Mouse (Mus musculus): ENCODE measurements at regions not wholly inside any gene's neighbourhood (a gene's known extent, or its start where the extent isn't known, plus 50 kb on each side); places are given as distances from the start of the nearest gene placed in this dataset.

DNA sequence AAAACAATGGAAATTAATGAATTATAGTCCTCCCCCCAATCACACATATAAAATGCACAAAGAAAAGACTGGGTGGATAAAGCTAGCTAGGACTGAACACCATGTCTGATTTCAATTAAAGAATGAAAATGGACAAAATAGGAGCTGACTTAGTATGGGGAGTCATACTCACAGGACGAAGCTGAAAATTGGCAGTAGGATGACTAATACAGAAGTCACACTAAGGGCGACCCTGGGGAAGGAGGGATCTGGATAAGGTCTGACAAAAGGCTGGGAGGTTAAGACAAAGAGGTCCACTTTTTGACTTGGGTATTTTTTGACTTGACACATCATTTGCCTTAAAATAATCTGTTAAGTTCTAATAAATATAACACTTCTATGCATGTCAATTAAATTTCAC, 170.2 kb upstream of the Rfx3 start:
- Histone ChIP-seq H3K9ac (replicated peaks; ENCODE audit: low read length) (no peak overlapping the region), H3K4me2 (ENCODE audit: low read length) (no peak overlapping the region), H3K4me3 (replicated peaks; ENCODE audit: low read depth, low read length) (no peak overlapping the region), H3K27me3 (ENCODE audit: control insufficient read depth, insufficient read depth, low read length) (no peaks in the 10 kb centered on the region), H3K36me3 (ENCODE audit: control insufficient read depth, insufficient read depth, low read length) (no peaks in the 10 kb centered on the region), H3K4me1 (ENCODE audit: control insufficient read depth, insufficient read depth, low read length) (no peaks in the 10 kb centered on the region), H3K9me3 (ENCODE audit: control insufficient read depth, low read length) (no peaks in the 10 kb centered on the region), H3K27ac (replicated peaks; ENCODE audit: low read depth, low read length) (no peak overlapping the region)
- ATAC-seq (ENCODE audit: low FRiP score, low TSS enrichment) (no peak), DNase-seq (no peak)
- 92% methylated on average over 2 of the region's 2 CpGs for WGBS

- no peak for DNase-seq
- Histone ChIP-seq H3K4me1 (ENCODE audit: control insufficient read depth, insufficient read depth, low read length) (no peaks in the 10 kb centered on the region), H3K27me3 (ENCODE audit: control insufficient read depth, insufficient read depth, low read length) (no peaks in the 10 kb centered on the region), H3K4me3 (replicated peaks; ENCODE audit: low read depth, low read length) (no peak overlapping the region), H3K36me3 (ENCODE audit: control insufficient read depth, insufficient read depth, low read length) (no peaks in the 10 kb centered on the region), H3K4me2 (ENCODE audit: low read length) (no peak overlapping the region), H3K9ac (replicated peaks; ENCODE audit: low read length) (no peak overlapping the region), H3K27ac (replicated peaks; ENCODE audit: low read depth, low read length) (no peak overlapping the region), H3K9me3 (ENCODE audit: control insufficient read depth, low read length) (no peaks in the 10 kb centered on the region)
- 94% methylated on average over 6 of the region's 6 CpGs for WGBS
- no peak for ATAC-seq (ENCODE audit: low FRiP score, low TSS enrichment)
Measured at GRCm38 (mm10) chr19:28178114-28178513, 167.1 kb upstream of the Rfx3 start.

DNA sequence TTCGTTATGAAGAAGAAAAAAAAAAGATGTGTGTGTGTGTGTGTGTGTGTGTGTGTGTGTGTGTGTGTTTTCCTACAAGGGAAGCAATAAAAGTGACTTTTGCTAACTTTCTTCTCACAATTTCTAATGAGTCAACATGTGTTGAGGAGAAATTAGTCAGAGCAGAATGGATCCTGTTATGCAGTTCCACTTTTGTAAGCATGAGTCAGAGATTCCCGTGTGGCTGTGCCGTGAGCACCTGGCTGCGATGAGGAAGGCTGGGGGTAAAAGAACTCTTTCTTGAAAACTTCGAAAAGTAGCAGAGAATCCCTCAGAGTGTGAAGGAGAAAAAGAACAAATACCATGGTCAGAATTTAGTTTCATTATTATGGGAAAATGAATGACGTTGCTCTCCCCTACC, 165.9 kb upstream of the Rfx3 start:
- Histone ChIP-seq H3K4me3 (replicated peaks; ENCODE audit: low read depth, low read length) (no peak overlapping the region), H3K4me1 (ENCODE audit: control insufficient read depth, insufficient read depth, low read length) (0 out of 2 replicates have a peak, but pooled peaks cover 4% of the 10 kb centered on the region), H3K27me3 (ENCODE audit: control insufficient read depth, insufficient read depth, low read length) (no peaks in the 10 kb centered on the region), H3K9ac (replicated peaks; ENCODE audit: low read length) (no peak overlapping the region), H3K27ac (replicated peaks; ENCODE audit: low read depth, low read length) (no peak overlapping the region), H3K9me3 (ENCODE audit: control insufficient read depth, low read length) (no peaks in the 10 kb centered on the region), H3K36me3 (ENCODE audit: control insufficient read depth, insufficient read depth, low read length) (no peaks in the 10 kb centered on the region), H3K4me2 (ENCODE audit: low read length) (no peak overlapping the region)
- no peak for DNase-seq
- 86% methylated on average over 6 of the region's 6 CpGs for WGBS
- no peak for ATAC-seq (ENCODE audit: low FRiP score, low TSS enrichment)

GRCm38 (mm10) chr19:28171836-28172534, 161.0 kb upstream of the Rfx3 start:
- DNase-seq (no peak), ATAC-seq (ENCODE audit: low FRiP score, low TSS enrichment) (no peak)
- H3K4me2 ChIP-seq (ENCODE audit: low read length): no peak overlapping the region
- 0 out of 2 replicates have a peak, but pooled peaks cover 6% of the 10 kb centered on the region for H3K4me1 ChIP-seq (ENCODE audit: control insufficient read depth, insufficient read depth, low read length)
- no peak overlapping the region for H3K4me3 ChIP-seq (replicated peaks; ENCODE audit: low read depth, low read length)
- H3K27me3 ChIP-seq (ENCODE audit: control insufficient read depth, insufficient read depth, low read length): no peaks in the 10 kb centered on the region
- WGBS: 79% methylated on average over 11 of the region's 11 CpGs
- H3K9me3 ChIP-seq (ENCODE audit: control insufficient read depth, low read length): no peaks in the 10 kb centered on the region
- no peak overlapping the region for H3K27ac ChIP-seq (replicated peaks; ENCODE audit: low read depth, low read length)
- no peaks in the 10 kb centered on the region for H3K36me3 ChIP-seq (ENCODE audit: control insufficient read depth, insufficient read depth, low read length)
- H3K9ac ChIP-seq (replicated peaks; ENCODE audit: low read length): no peak overlapping the region

DNA sequence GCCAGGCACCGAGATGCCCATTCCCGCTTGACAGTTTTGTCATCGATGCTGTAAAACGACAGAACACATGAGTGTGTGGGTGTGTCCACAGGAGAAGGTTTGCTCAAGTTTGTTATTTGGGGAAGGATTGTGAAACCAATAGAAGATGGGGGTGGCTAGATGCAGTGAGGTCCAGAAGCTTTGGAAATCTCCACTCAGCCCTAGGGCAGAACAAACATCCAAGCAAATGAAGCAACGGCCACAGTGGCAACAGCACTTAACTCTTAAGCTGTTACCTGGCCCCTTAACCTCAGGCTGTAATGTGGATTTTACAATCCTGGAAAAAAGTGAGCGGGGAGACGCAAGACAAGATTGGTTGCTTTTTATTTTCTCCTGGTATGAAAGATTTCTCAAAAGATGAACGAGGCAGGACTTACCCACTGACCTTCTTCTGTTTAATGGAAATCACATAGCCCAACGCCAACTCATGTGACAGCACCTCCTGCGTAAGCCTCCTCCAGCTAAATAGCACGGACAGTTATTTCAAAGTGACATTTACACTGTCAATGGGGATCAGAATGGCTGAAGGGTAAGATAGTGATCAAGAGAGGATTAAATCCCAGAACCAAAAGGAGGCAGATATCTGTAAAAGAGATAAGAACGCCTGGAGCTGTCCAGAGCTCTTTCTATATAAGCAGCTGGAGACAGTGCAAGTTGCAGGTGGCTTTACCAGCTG, 156.6 kb upstream of the Rfx3 start:
- WGBS: 67% methylated on average over 12 of the region's 12 CpGs
- Histone ChIP-seq H3K27ac (replicated peaks; ENCODE audit: low read depth, low read length) (no peak overlapping the region), H3K36me3 (ENCODE audit: control insufficient read depth, insufficient read depth, low read length) (no peaks in the 10 kb centered on the region), H3K4me2 (ENCODE audit: low read length) (no peak overlapping the region), H3K4me1 (ENCODE audit: control insufficient read depth, insufficient read depth, low read length) (0 out of 2 replicates have a peak, but pooled peaks cover 6% of the 10 kb centered on the region), H3K4me3 (replicated peaks; ENCODE audit: low read depth, low read length) (no peak overlapping the region), H3K27me3 (ENCODE audit: control insufficient read depth, insufficient read depth, low read length) (no peaks in the 10 kb centered on the region), H3K9me3 (ENCODE audit: control insufficient read depth, low read length) (no peaks in the 10 kb centered on the region), H3K9ac (replicated peaks; ENCODE audit: low read length) (no peak overlapping the region)
- no peak for ATAC-seq (ENCODE audit: low FRiP score, low TSS enrichment)
- DNase-seq: no peak

GRCm38 (mm10) chr19:28166626-28167025, 155.7 kb upstream of the Rfx3 start:
- H3K9me3 ChIP-seq (ENCODE audit: control insufficient read depth, low read length): no peaks in the 10 kb centered on the region
- H3K9ac ChIP-seq (replicated peaks; ENCODE audit: low read length): no peak overlapping the region
- DNase-seq (no peak), ATAC-seq (ENCODE audit: low FRiP score, low TSS enrichment) (no peak)
- no peaks in the 10 kb centered on the region for H3K27me3 ChIP-seq (ENCODE audit: control insufficient read depth, insufficient read depth, low read length)
- H3K27ac ChIP-seq (replicated peaks; ENCODE audit: low read depth, low read length): no peak overlapping the region
- no peaks in the 10 kb centered on the region for H3K36me3 ChIP-seq (ENCODE audit: control insufficient read depth, insufficient read depth, low read length)
- no peak overlapping the region for H3K4me2 ChIP-seq (ENCODE audit: low read length)
- 87% methylated on average over 7 of the region's 7 CpGs for WGBS
- H3K4me3 ChIP-seq (replicated peaks; ENCODE audit: low read depth, low read length): no peak overlapping the region
- 0 out of 2 replicates have a peak, but pooled peaks cover under 1% of the 10 kb centered on the region for H3K4me1 ChIP-seq (ENCODE audit: control insufficient read depth, insufficient read depth, low read length)

DNA sequence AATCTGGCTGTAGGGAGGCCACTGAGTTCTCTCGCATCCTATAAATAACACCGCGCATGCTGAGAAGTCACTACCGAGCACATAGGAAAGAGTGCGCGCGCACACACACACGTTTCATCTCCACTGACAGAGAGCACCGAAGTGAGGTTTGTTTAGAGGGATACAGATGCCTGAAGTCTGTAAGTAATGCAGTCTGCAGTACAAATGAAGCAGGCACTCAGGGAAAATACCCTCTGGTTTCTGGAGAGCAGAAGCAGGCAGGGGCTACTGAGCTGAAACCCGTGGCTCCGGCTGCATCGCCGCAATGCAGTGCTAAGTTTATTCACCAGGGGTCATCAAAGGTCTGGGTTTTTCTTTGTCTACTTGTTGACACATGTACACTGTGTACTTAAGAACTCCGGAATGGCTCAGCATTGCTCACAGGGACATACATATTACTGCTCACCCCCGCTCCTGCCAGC, 155.0 kb upstream of the Rfx3 start:
- Histone ChIP-seq H3K9me3 (ENCODE audit: control insufficient read depth, low read length) (no peaks in the 10 kb centered on the region), H3K27me3 (ENCODE audit: control insufficient read depth, insufficient read depth, low read length) (no peaks in the 10 kb centered on the region), H3K27ac (replicated peaks; ENCODE audit: low read depth, low read length) (0 out of 2 replicates have a peak overlapping the region, but pooled peaks have one; percentile 50), H3K36me3 (ENCODE audit: control insufficient read depth, insufficient read depth, low read length) (no peaks in the 10 kb centered on the region), H3K4me2 (ENCODE audit: low read length) (peak overlapping the region; percentile 33), H3K4me1 (ENCODE audit: control insufficient read depth, insufficient read depth, low read length) (no peaks in the 10 kb centered on the region), H3K4me3 (replicated peaks; ENCODE audit: low read depth, low read length) (no peak overlapping the region), H3K9ac (replicated peaks; ENCODE audit: low read length) (no peak overlapping the region)
- ATAC-seq (ENCODE audit: low FRiP score, low TSS enrichment) (peak; percentile 77; the same call in 1 of the 2 replicates), DNase-seq (peak; percentile 89)
- WGBS: 36% methylated on average over 15 of the region's 15 CpGs

DNA sequence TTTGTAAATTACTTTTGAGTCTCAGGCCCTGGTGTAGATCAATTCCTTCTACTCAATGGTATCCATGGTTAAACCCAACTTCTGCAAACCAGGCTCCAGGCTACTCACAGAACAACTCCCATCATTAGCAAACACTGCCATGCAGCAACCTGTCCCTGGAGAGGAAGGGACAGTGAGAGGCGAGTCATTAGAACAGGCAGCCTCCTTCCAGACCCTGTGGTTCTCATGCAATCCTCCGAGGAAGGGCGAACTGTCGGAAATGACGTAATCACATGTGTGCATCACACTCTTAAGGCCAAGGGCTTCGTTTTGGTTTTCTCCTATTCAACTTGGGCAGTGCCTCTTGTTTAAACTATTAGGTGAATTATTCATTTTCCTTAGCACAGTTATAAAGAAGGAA, 152.2 kb upstream of the Rfx3 start:
- Histone ChIP-seq H3K27ac (replicated peaks; ENCODE audit: low read depth, low read length) (no peak overlapping the region), H3K9me3 (ENCODE audit: control insufficient read depth, low read length) (no peaks in the 10 kb centered on the region), H3K4me2 (ENCODE audit: low read length) (no peak overlapping the region), H3K9ac (replicated peaks; ENCODE audit: low read length) (no peak overlapping the region), H3K4me3 (replicated peaks; ENCODE audit: low read depth, low read length) (no peak overlapping the region), H3K36me3 (ENCODE audit: control insufficient read depth, insufficient read depth, low read length) (no peaks in the 10 kb centered on the region), H3K4me1 (ENCODE audit: control insufficient read depth, insufficient read depth, low read length) (no peaks in the 10 kb centered on the region), H3K27me3 (ENCODE audit: control insufficient read depth, insufficient read depth, low read length) (no peaks in the 10 kb centered on the region)
- ATAC-seq (ENCODE audit: low FRiP score, low TSS enrichment): no peak
- 75% methylated on average over 6 of the region's 6 CpGs for WGBS
- DNase-seq: no peak

- Histone ChIP-seq H3K27me3 (ENCODE audit: control insufficient read depth, insufficient read depth, low read length) (no peaks in the 10 kb centered on the region), H3K9me3 (ENCODE audit: control insufficient read depth, low read length) (no peaks in the 10 kb centered on the region), H3K4me2 (ENCODE audit: low read length) (no peak overlapping the region), H3K27ac (replicated peaks; ENCODE audit: low read depth, low read length) (no peak overlapping the region), H3K9ac (replicated peaks; ENCODE audit: low read length) (no peak overlapping the region), H3K4me3 (replicated peaks; ENCODE audit: low read depth, low read length) (no peak overlapping the region), H3K4me1 (ENCODE audit: control insufficient read depth, insufficient read depth, low read length) (no peaks in the 10 kb centered on the region), H3K36me3 (ENCODE audit: control insufficient read depth, insufficient read depth, low read length) (no peaks in the 10 kb centered on the region)
- 77% methylated on average over 4 of the region's 4 CpGs for WGBS
- no peak for ATAC-seq (ENCODE audit: low FRiP score, low TSS enrichment)
- peak; percentile 10 for DNase-seq
Measured at GRCm38 (mm10) chr19:28160582-28160981, 149.6 kb upstream of the Rfx3 start.
